Mouse (Mus musculus) MEL (cell line): ENCODE measurements at regions not wholly inside any gene's neighbourhood (a gene's known extent, or its start where the extent isn't known, plus 50 kb on each side); places are given as distances from the start of the nearest gene placed in this dataset.

ENCODE experiments used
- CTCF ChIP-seq, 3 experiments: IDR thresholded peaks in 2 of 3; conservative IDR thresholded peaks in 1 of 3; 2 replicates each; pipeline ENCODE4 v1.5.1; 2011 to 2012; ENCODE audit warnings: low read length in 3 of 3, low read depth in 2 of 3, mild to moderate bottlenecking in 2 of 3, improper control_type of control experiment in 1 of 3, inconsistent platforms in 1 of 3, mixed read lengths in 1 of 3, moderate library complexity in 1 of 3; ENCODE audit not compliant: control insufficient read depth in 1 of 3, insufficient read depth in 1 of 3, poor library complexity in 1 of 3, severe bottlenecking in 1 of 3
- EP300 ChIP-seq, 2 experiments: IDR thresholded peaks; 2 replicates each; pipeline ENCODE4 v1.6.1; 2011; ENCODE audit warnings: improper control_type of control experiment in 2 of 2, low read length in 2 of 2, low read depth in 1 of 2, mild to moderate bottlenecking in 1 of 2
- ETS1 ChIP-seq: IDR thresholded peaks from 2 replicates; pipeline ENCODE4 v1.6.1; 2012; ENCODE audit warnings: low read depth, mild to moderate bottlenecking, inconsistent platforms, low read length, improper control_type of control experiment, moderate library complexity
- GABPA ChIP-seq: IDR thresholded peaks from 2 replicates; pipeline ENCODE4 v1.6.1; 2012; ENCODE audit warnings: low read depth, mild to moderate bottlenecking, inconsistent platforms, low read length, improper control_type of control experiment, moderate library complexity
- HCFC1 ChIP-seq: IDR thresholded peaks from 2 replicates; pipeline ENCODE4 v1.6.1; 2012; ENCODE audit warnings: low read depth, mild to moderate bottlenecking, inconsistent platforms, low read length, improper control_type of control experiment, moderate library complexity
- MAX ChIP-seq: IDR thresholded peaks from 2 replicates; pipeline ENCODE4 v1.6.1; 2011; ENCODE audit warnings: low read length, improper control_type of control experiment
- MAZ ChIP-seq: IDR thresholded peaks from 2 replicates; pipeline ENCODE4 v1.6.1; 2012; ENCODE audit warnings: low read depth, mild to moderate bottlenecking, inconsistent platforms, low read length, improper control_type of control experiment
- MXI1 ChIP-seq: IDR thresholded peaks from 2 replicates; pipeline ENCODE4 v1.6.1; 2011; ENCODE audit warnings: mild to moderate bottlenecking, low read depth, low read length, improper control_type of control experiment
- POLR2A ChIP-seq, 2 experiments: IDR thresholded peaks; 2 replicates each; pipeline ENCODE4 v1.6.1; 2011 to 2012; ENCODE audit warnings: low read length in 2 of 2, mild to moderate bottlenecking in 2 of 2, control low read depth in 1 of 2, improper control_type of control experiment in 1 of 2, low read depth in 1 of 2, moderate library complexity in 1 of 2; ENCODE audit not compliant: control insufficient read depth in 1 of 2, insufficient read depth in 1 of 2, poor library complexity in 1 of 2
- POLR2AphosphoS2 ChIP-seq: IDR thresholded peaks from 2 replicates; pipeline ENCODE4 v1.6.1; 2011; ENCODE audit warnings: low read length, improper control_type of control experiment
- TAL1 ChIP-seq: IDR thresholded peaks from 2 replicates; pipeline ENCODE4 v1.6.1; 2012; ENCODE audit warnings: mild to moderate bottlenecking, inconsistent platforms, low read length, moderate library complexity, mixed read lengths
- USF2 ChIP-seq, 2 experiments: IDR thresholded peaks; 2 replicates each; pipeline ENCODE4 v1.6.1; 2011 to 2012; ENCODE audit warnings: improper control_type of control experiment in 2 of 2, low read length in 2 of 2, borderline replicate concordance in 1 of 2, inconsistent platforms in 1 of 2, low read depth in 1 of 2, mild to moderate bottlenecking in 1 of 2; ENCODE audit not compliant: insufficient read depth in 1 of 2

GRCm38 (mm10) chr15:24275100-24275499 lies 1138.5 kb downstream of the Basp1 start:
- TF ChIP-seq POLR2A (IDR thresholded peaks at IDR 0.05; ENCODE audit: control insufficient read depth in 1 of 2, insufficient read depth in 1 of 2, low read depth in 1 of 2, low read length in 2 of 2, poor library complexity in 1 of 2) (no peak), ETS1 (peak; percentile 94), CTCF (IDR thresholded peaks at IDR 0.05 in 2 of 3, conservative IDR thresholded peaks at IDR 0.05 in 1 of 3; ENCODE audit: control insufficient read depth in 1 of 3, insufficient read depth in 1 of 3, low read depth in 2 of 3, low read length in 3 of 3, poor library complexity in 1 of 3, severe bottlenecking in 1 of 3) (no peak), HCFC1 (no peak), MAX (no peak), MAZ (peak; percentile 67; the same call in 1 of the 2 replicates), USF2 (IDR thresholded peaks at IDR 0.05; ENCODE audit: borderline replicate concordance in 1 of 2, insufficient read depth in 1 of 2, low read depth in 1 of 2, low read length in 2 of 2) (no peak), TAL1 (peak; percentile 28; the same call in 1 of the 2 replicates), GABPA (peak; percentile 71; the same call in 1 of the 2 replicates), MXI1 (no peak; the same call in 1 of the 2 replicates), EP300 (IDR thresholded peaks at IDR 0.05; ENCODE audit: low read depth in 1 of 2, low read length in 2 of 2) (peak; percentile 84 to 95), POLR2AphosphoS2 (no peak)
